Mouse (Mus musculus) MEL (cell line): ENCODE measurements around the gene Slc19a1. TPM values are rescaled to one million over a fixed set of nuclear protein-coding genes. Genes with fewer than 3 reads are reported as not detected.

Source experiments
- DNase-seq: peaks from one replicate; pipeline ENCODE4 v3.0.0; 2011; ENCODE audit warnings: low read depth, low spot score
- H3K27ac ChIP-seq: 2 replicates; pipeline ENCODE4 v1.5.1; 2012; ENCODE audit warnings: low read depth, mild to moderate bottlenecking, control low read depth, low read length, moderate library complexity; ENCODE audit not compliant: control insufficient read depth
- H3K27me3 ChIP-seq, 2 experiments: fragments of 150-350 bp in 1 of 2; sonication (generic) in 1 of 2; 2 replicates each; pipeline ENCODE4 v1.6.1; 2012; ENCODE audit warnings: low read length in 2 of 2, mild to moderate bottlenecking in 2 of 2, improper control_type of control experiment in 1 of 2, moderate library complexity in 1 of 2; ENCODE audit not compliant: insufficient read depth in 2 of 2, control insufficient read depth in 1 of 2
- H3K36me3 ChIP-seq, 2 experiments: 2 replicates each; pipeline ENCODE4 v1.6.1; 2012 to 2014; ENCODE audit warnings: low read length in 2 of 2, improper control_type of control experiment in 1 of 2, inconsistent platforms in 1 of 2, mild to moderate bottlenecking in 1 of 2; ENCODE audit not compliant: insufficient read depth in 2 of 2, control insufficient read depth in 1 of 2
- H3K4me1 ChIP-seq, 2 experiments: fragments of 150-350 bp in 1 of 2; sonication (generic) in 1 of 2; 2 replicates each; pipeline ENCODE4 v1.6.1; 2012; ENCODE audit warnings: low read length in 2 of 2, improper control_type of control experiment in 1 of 2, mild to moderate bottlenecking in 1 of 2; ENCODE audit not compliant: insufficient read depth in 2 of 2, control insufficient read depth in 1 of 2
- H3K4me3 ChIP-seq, 2 experiments: fragments of 150-350 bp in 1 of 2; sonication (generic) in 1 of 2; 2 replicates each; pipeline ENCODE4 v1.5.1; 2012; ENCODE audit warnings: low read depth in 2 of 2, low read length in 2 of 2, mild to moderate bottlenecking in 2 of 2, moderate library complexity in 2 of 2, control low read depth in 1 of 2, improper control_type of control experiment in 1 of 2; ENCODE audit not compliant: control insufficient read depth in 1 of 2, insufficient read depth in 1 of 2
- H3K79me2 ChIP-seq: 2 replicates; pipeline ENCODE4 v1.6.1; 2012; ENCODE audit warnings: mild to moderate bottlenecking, low read length, moderate library complexity; ENCODE audit not compliant: control insufficient read depth, poor library complexity, insufficient read depth
- H3K9ac ChIP-seq: 2 replicates; pipeline ENCODE4 v1.6.1; 2012; ENCODE audit warnings: low read depth, mild to moderate bottlenecking, control low read depth, low read length, moderate library complexity; ENCODE audit not compliant: control insufficient read depth, poor library complexity, severe bottlenecking
- H3K9me3 ChIP-seq: fragments of 150-350 bp; sonication (generic); replicated peaks from 2 replicates; pipeline ENCODE4 v1.6.1; 2012; ENCODE audit warnings: mild to moderate bottlenecking, low read length, improper control_type of control experiment, moderate library complexity; ENCODE audit not compliant: insufficient read depth
- BHLHE40 ChIP-seq: IDR thresholded peaks from 2 replicates; pipeline ENCODE4 v1.6.1; 2012; ENCODE audit warnings: low read depth, mild to moderate bottlenecking, inconsistent platforms, low read length, improper control_type of control experiment, borderline replicate concordance
- CTCF ChIP-seq, 3 experiments: IDR thresholded peaks in 2 of 3; conservative IDR thresholded peaks in 1 of 3; 2 replicates each; pipeline ENCODE4 v1.5.1; 2011 to 2012; ENCODE audit warnings: low read length in 3 of 3, low read depth in 2 of 3, mild to moderate bottlenecking in 2 of 3, improper control_type of control experiment in 1 of 3, inconsistent platforms in 1 of 3, mixed read lengths in 1 of 3, moderate library complexity in 1 of 3; ENCODE audit not compliant: control insufficient read depth in 1 of 3, insufficient read depth in 1 of 3, poor library complexity in 1 of 3, severe bottlenecking in 1 of 3
- ETS1 ChIP-seq: IDR thresholded peaks from 2 replicates; pipeline ENCODE4 v1.6.1; 2012; ENCODE audit warnings: low read depth, mild to moderate bottlenecking, inconsistent platforms, low read length, improper control_type of control experiment, moderate library complexity
- GABPA ChIP-seq: IDR thresholded peaks from 2 replicates; pipeline ENCODE4 v1.6.1; 2012; ENCODE audit warnings: low read depth, mild to moderate bottlenecking, inconsistent platforms, low read length, improper control_type of control experiment, moderate library complexity
- KAT2A ChIP-seq: conservative IDR thresholded peaks from 2 replicates; pipeline ENCODE4 v1.6.1; 2012; ENCODE audit warnings: low read depth, low read length, improper control_type of control experiment, inconsistent platforms
- MAFK ChIP-seq: IDR thresholded peaks from 2 replicates; pipeline ENCODE4 v1.6.1; 2011; ENCODE audit warnings: low read depth, mild to moderate bottlenecking, low read length, improper control_type of control experiment, borderline replicate concordance
- MAX ChIP-seq: IDR thresholded peaks from 2 replicates; pipeline ENCODE4 v1.6.1; 2011; ENCODE audit warnings: low read length, improper control_type of control experiment
- MXI1 ChIP-seq: IDR thresholded peaks from 2 replicates; pipeline ENCODE4 v1.6.1; 2011; ENCODE audit warnings: mild to moderate bottlenecking, low read depth, low read length, improper control_type of control experiment
- MYC ChIP-seq: IDR thresholded peaks from 2 replicates; pipeline ENCODE4 v1.6.1; 2011; ENCODE audit warnings: low read depth, mild to moderate bottlenecking, low read length, improper control_type of control experiment, moderate library complexity
- NELFE ChIP-seq: IDR thresholded peaks from 2 replicates; pipeline ENCODE4 v1.6.1; 2011; ENCODE audit warnings: low read depth, low read length, improper control_type of control experiment
- NRF1 ChIP-seq: IDR thresholded peaks from 2 replicates; pipeline ENCODE4 v1.6.1; 2014; ENCODE audit warnings: low read depth, mild to moderate bottlenecking, inconsistent platforms, low read length, improper control_type of control experiment, moderate library complexity; ENCODE audit not compliant: poor library complexity, insufficient read depth, severe bottlenecking
- POLR2A ChIP-seq, 2 experiments: IDR thresholded peaks; 2 replicates each; pipeline ENCODE4 v1.6.1; 2011 to 2012; ENCODE audit warnings: low read length in 2 of 2, mild to moderate bottlenecking in 2 of 2, control low read depth in 1 of 2, improper control_type of control experiment in 1 of 2, low read depth in 1 of 2, moderate library complexity in 1 of 2; ENCODE audit not compliant: control insufficient read depth in 1 of 2, insufficient read depth in 1 of 2, poor library complexity in 1 of 2
- RAD21 ChIP-seq: IDR thresholded peaks from 2 replicates; pipeline ENCODE4 v1.6.1; 2011; ENCODE audit warnings: mild to moderate bottlenecking, low read depth, low read length, improper control_type of control experiment
- RCOR1 ChIP-seq: IDR thresholded peaks from 2 replicates; pipeline ENCODE4 v1.6.1; 2012; ENCODE audit warnings: low read depth, mild to moderate bottlenecking, inconsistent platforms, low read length, improper control_type of control experiment
- SIN3A ChIP-seq: IDR thresholded peaks from 2 replicates; pipeline ENCODE4 v1.6.1; 2012; ENCODE audit warnings: low read length, improper control_type of control experiment, inconsistent platforms
- SMC3 ChIP-seq: IDR thresholded peaks from 2 replicates; pipeline ENCODE4 v1.6.1; 2011; ENCODE audit warnings: low read depth, low read length, improper control_type of control experiment
- TAL1 ChIP-seq: IDR thresholded peaks from 2 replicates; pipeline ENCODE4 v1.6.1; 2012; ENCODE audit warnings: mild to moderate bottlenecking, inconsistent platforms, low read length, moderate library complexity, mixed read lengths
- TBP ChIP-seq: IDR thresholded peaks from 2 replicates; pipeline ENCODE4 v1.8.0; 2011; ENCODE audit warnings: low read depth, low read length, improper control_type of control experiment
- TCF12 ChIP-seq: IDR thresholded peaks from 2 replicates; pipeline ENCODE4 v1.6.1; 2014; ENCODE audit warnings: low read depth, mild to moderate bottlenecking, inconsistent platforms, low read length, improper control_type of control experiment, moderate library complexity
- UBTF ChIP-seq: IDR thresholded peaks from 2 replicates; pipeline ENCODE4 v1.6.1; 2012; ENCODE audit warnings: low read depth, mild to moderate bottlenecking, inconsistent platforms, low read length, improper control_type of control experiment, moderate library complexity, borderline replicate concordance; ENCODE audit not compliant: insufficient read depth
- USF1 ChIP-seq: IDR thresholded peaks from 2 replicates; pipeline ENCODE4 v1.6.1; 2014; ENCODE audit warnings: low read depth, mild to moderate bottlenecking, inconsistent platforms, low read length, improper control_type of control experiment, moderate library complexity
- USF2 ChIP-seq, 2 experiments: IDR thresholded peaks; 2 replicates each; pipeline ENCODE4 v1.6.1; 2011 to 2012; ENCODE audit warnings: improper control_type of control experiment in 2 of 2, low read length in 2 of 2, borderline replicate concordance in 1 of 2, inconsistent platforms in 1 of 2, low read depth in 1 of 2, mild to moderate bottlenecking in 1 of 2; ENCODE audit not compliant: insufficient read depth in 1 of 2
- ZMIZ1 ChIP-seq: IDR thresholded peaks from 2 replicates; pipeline ENCODE4 v1.6.1; 2012; ENCODE audit warnings: low read depth, mild to moderate bottlenecking, inconsistent platforms, low read length, improper control_type of control experiment, moderate library complexity
- ZNF384 ChIP-seq: IDR thresholded peaks from 2 replicates; pipeline ENCODE4 v1.6.1; 2012; ENCODE audit warnings: low read depth, mild to moderate bottlenecking, inconsistent platforms, low read length, improper control_type of control experiment
- polyA plus RNA-seq, 2 experiments: library from polyadenylated mRNA; stranded (reverse) in 1 of 2; unstranded in 1 of 2; fragments of >175 nt in 1 of 2; fragments of >200 nt in 1 of 2; gene quantifications; 2 replicates each; pipeline versions ENCODE4 v1.2.1 to v1.2.4; 2012; ENCODE audit warnings: low replicate concordance in 2 of 2, low read depth in 1 of 2; ENCODE audit not compliant: insufficient read length in 2 of 2, insufficient read depth in 1 of 2, missing spikeins in 1 of 2
- total RNA-seq: library from RNA; depleted of rRNA; stranded (reverse); fragments of 300-350 nt; gene quantifications from 2 replicates; pipeline ENCODE4 v1.2.3, GENCODE M21; 2012

Gene Slc19a1
- total and polyA plus RNA-seq, 3 experiments, result 65.3 to 86.4 TPM; not detected in 1

- Histone ChIP-seq H3K4me3 (no peak overlapping the region), H3K36me3 (no peaks in the 10 kb centered on the region), H3K27me3 (no peaks in the 10 kb centered on the region; a peak in 2 of 4 replicates), H3K9me3 (no peaks in the 10 kb centered on the region), H3K9ac (no peak overlapping the region), H3K79me2 (no peaks in the 10 kb centered on the region), H3K27ac (no peak overlapping the region), H3K4me1 (no peaks in the 10 kb centered on the region)
- no peak for TF ChIP-seq CTCF (IDR thresholded peaks at IDR 0.05 in 2 of 3, conservative IDR thresholded peaks at IDR 0.05 in 1 of 3; ENCODE audit: control insufficient read depth in 1 of 3, insufficient read depth in 1 of 3, low read depth in 2 of 3, low read length in 3 of 3, poor library complexity in 1 of 3, severe bottlenecking in 1 of 3)
- TF ChIP-seq BHLHE40, result no peak
- TF ChIP-seq NELFE, result no peak
- TF ChIP-seq MAX, result no peak
- TF ChIP-seq UBTF, result no peak
- TF ChIP-seq GABPA, result no peak
- TF ChIP-seq MAFK, result no peak
- no peak for TF ChIP-seq KAT2A
- TF ChIP-seq TBP, result no peak
- no peak for TF ChIP-seq RCOR1
- no peak for TF ChIP-seq SMC3
- TF ChIP-seq ZNF384, result no peak
- no peak for TF ChIP-seq MYC
- no peak for TF ChIP-seq ETS1
- no peak for TF ChIP-seq MXI1
- TF ChIP-seq USF1, result no peak
- TF ChIP-seq SIN3A, result no peak
- no peak for TF ChIP-seq POLR2A (IDR thresholded peaks at IDR 0.05; ENCODE audit: control insufficient read depth in 1 of 2, insufficient read depth in 1 of 2, low read depth in 1 of 2, low read length in 2 of 2, poor library complexity in 1 of 2)
- DNase-seq, result no peak
Measured at GRCm38 (mm10) chr10:77082921-77083320, 50.9 kb downstream of the Slc19a1 start.

- Histone ChIP-seq H3K9ac (no peak overlapping the region), H3K4me3 (no peak overlapping the region)
- TF ChIP-seq RAD21 (no peak), SIN3A (no peak), UBTF (no peak), MXI1 (no peak), USF2 (IDR thresholded peaks at IDR 0.05; ENCODE audit: borderline replicate concordance in 1 of 2, insufficient read depth in 1 of 2, low read depth in 1 of 2, low read length in 2 of 2) (no peak), TCF12 (no peak), RCOR1 (no peak), MAX (no peak), NRF1 (no peak), TAL1 (no peak), ZMIZ1 (no peak)
- TF ChIP-seq, all 39 proteins: peak for 0
- Histone ChIP-seq H3K27ac (no peak overlapping the region), H3K27me3 (no peaks in the 10 kb centered on the region; a peak in 1 of 4 replicates), H3K36me3 (no peaks in the 10 kb centered on the region), H3K79me2 (no peaks in the 10 kb centered on the region), H3K9me3 (no peaks in the 10 kb centered on the region), H3K4me1 (no peaks in the 10 kb centered on the region)
- DNase-seq, result no peak
Measured at GRCm38 (mm10) chr10:77084568-77084967, 52.5 kb downstream of the Slc19a1 start.
